Mouse (Mus musculus) kidney, embryonic 14.5 days (tissue): Measurements from ENCODE around the gene Pde10a. TPM values are rescaled to one million over a fixed set of nuclear protein-coding genes. Genes with fewer than 3 reads are reported as not detected.

Experiments
- ATAC-seq: fragments of 200-750 bp; cut with Nextera tagmentation; 2 replicates; pipeline ENCODE4 v1.8.0; 2017; ENCODE audit warnings: moderate number of reproducible peaks, mild to moderate bottlenecking, moderate TSS enrichment, moderate library complexity; ENCODE audit not compliant: low FRiP score, low TSS enrichment
- H3K27ac ChIP-seq: fragments of 300-500 bp; sonication (generic); 2 replicates; pipeline ENCODE4 v1.5.1; 2014; ENCODE audit warnings: low read depth, mild to moderate bottlenecking, low read length, moderate library complexity, mixed read lengths
- H3K27me3 ChIP-seq: fragments of 300-500 bp; sonication (generic); 2 replicates; pipeline ENCODE4 v1.6.1; 2014; ENCODE audit warnings: mild to moderate bottlenecking, low read length; ENCODE audit not compliant: control insufficient read depth, insufficient read depth
- H3K36me3 ChIP-seq: fragments of 300-500 bp; sonication (generic); 2 replicates; pipeline ENCODE4 v1.6.1; 2014; ENCODE audit warnings: low read length, mixed read lengths; ENCODE audit not compliant: control insufficient read depth, insufficient read depth
- H3K4me1 ChIP-seq: fragments of 300-500 bp; sonication (generic); 2 replicates; pipeline ENCODE4 v1.6.1; 2014; ENCODE audit warnings: low read length, mixed read lengths; ENCODE audit not compliant: control insufficient read depth, insufficient read depth
- H3K4me2 ChIP-seq: fragments of 300-500 bp; sonication (generic); replicated peaks from 2 replicates; pipeline ENCODE4 v1.6.1; 2014; ENCODE audit warnings: low read depth, mild to moderate bottlenecking, low read length
- H3K4me3 ChIP-seq: fragments of 300-500 bp; sonication (generic); 2 replicates; pipeline ENCODE4 v1.5.1; 2014; ENCODE audit warnings: mild to moderate bottlenecking, low read length
- H3K9ac ChIP-seq: fragments of 300-500 bp; sonication (generic); 2 replicates; pipeline ENCODE4 v1.6.1; 2014; ENCODE audit warnings: low read depth, mild to moderate bottlenecking, low read length, moderate library complexity
- H3K9me3 ChIP-seq: fragments of 300-500 bp; sonication (generic); 2 replicates; pipeline ENCODE4 v1.6.1; 2016; ENCODE audit warnings: low read length; ENCODE audit not compliant: control insufficient read depth
- WGBS: fragments of 180-500 bp; shearing (Covaris S2); extraction: QIAGEN DNeasy Blood & Tissue Kit; methylation state at CpG from one replicate; pipeline ENCODE4 v1.1.7; 2014; 5-methylcytosine and 5-hydroxymethylcytosine counted together
- polyA plus RNA-seq: library from polyadenylated mRNA; unstranded; fragments of >200 nt; fragmentation: Nextera tagmentation; extraction: Ambion mirVana; gene quantifications from 2 replicates; pipeline ENCODE4 v1.2.1, GENCODE M21; 2014

The Pde10a gene
- polyA plus RNA-seq, 1 experiment from 2014 or later: 2.3 TPM

DNA sequence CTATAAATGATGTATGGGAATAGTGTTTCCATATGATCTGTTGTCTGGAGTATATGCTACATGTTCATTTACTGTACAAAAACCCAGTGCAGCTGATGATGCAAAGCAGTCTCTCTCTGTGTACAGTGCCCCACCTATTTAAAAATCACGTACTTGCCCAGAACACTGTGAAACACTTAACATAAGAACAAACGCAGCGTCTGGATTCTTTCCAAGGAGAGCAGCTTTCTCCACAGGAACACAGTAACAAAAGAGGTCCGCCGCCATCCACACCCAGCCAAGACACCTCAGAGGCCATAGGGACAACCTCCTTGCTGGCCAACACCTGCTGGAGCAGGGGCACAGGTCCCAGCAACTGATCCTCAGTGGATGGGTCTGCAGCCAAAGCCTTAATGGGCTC lies 460.5 kb downstream of the Pde10a start:
- 75% methylated on average over 5 of the region's 5 CpGs for WGBS
- H3K27me3 ChIP-seq: no peaks in the 10 kb centered on the region
- H3K9me3 ChIP-seq: no peaks in the 10 kb centered on the region
- H3K4me2 ChIP-seq: no peak overlapping the region
- no peak for ATAC-seq
- H3K4me3 ChIP-seq: no peak overlapping the region
- no peaks in the 10 kb centered on the region for H3K4me1 ChIP-seq
- no peak overlapping the region for H3K9ac ChIP-seq
- no peak overlapping the region for H3K27ac ChIP-seq
- no peaks in the 10 kb centered on the region for H3K36me3 ChIP-seq

- Histone ChIP-seq H3K9ac (no peak overlapping the region), H3K9me3 (no peaks in the 10 kb centered on the region), H3K4me3 (no peak overlapping the region), H3K27me3 (no peaks in the 10 kb centered on the region), H3K4me1 (no peaks in the 10 kb centered on the region), H3K4me2 (no peak overlapping the region), H3K27ac (no peak overlapping the region), H3K36me3 (no peaks in the 10 kb centered on the region)
- WGBS: 60% methylated on average over 2 of the region's 2 CpGs
- no peak for ATAC-seq
Measured at GRCm38 (mm10) chr17:8986551-8986950, 461.4 kb downstream of the Pde10a start.

- Histone ChIP-seq H3K4me2 (no peak overlapping the region), H3K27ac (no peak overlapping the region), H3K27me3 (no peaks in the 10 kb centered on the region), H3K4me3 (no peak overlapping the region), H3K36me3 (no peaks in the 10 kb centered on the region), H3K9ac (no peak overlapping the region), H3K4me1 (no peaks in the 10 kb centered on the region), H3K9me3 (no peaks in the 10 kb centered on the region)
- ATAC-seq: no peak
- WGBS: 86% methylated on average over 5 of the region's 5 CpGs
Measured at GRCm38 (mm10) chr17:8987369-8987768, 462.2 kb downstream of the Pde10a start.

GRCm38 (mm10) chr17:8988119-8988807 lies 463.1 kb downstream of the Pde10a start, which contains the start of gene 1700010I14Rik:
Gene 1700010I14Rik (plus strand): TSS chr17:8988333.
- WGBS: 5% methylated on average over 13 of the region's 13 CpGs
- Histone ChIP-seq H3K27me3 (no peaks in the 10 kb centered on the region), H3K4me1 (no peaks in the 10 kb centered on the region), H3K4me2 (peak within 1 kb of the TSS; percentile 44), H3K9ac (no peak within 1 kb of the TSS), H3K36me3 (no peaks in the 10 kb centered on the region), H3K9me3 (no peaks in the 10 kb centered on the region), H3K4me3 (peak within 1 kb of the TSS; percentile 33), H3K27ac (no peak within 1 kb of the TSS)
- ATAC-seq: peak; percentile 51

- ATAC-seq: no peak
- Histone ChIP-seq H3K36me3 (no peaks in the 10 kb centered on the region), H3K9ac (no peak overlapping the region), H3K27ac (no peak overlapping the region), H3K4me2 (no peak overlapping the region), H3K4me1 (no peaks in the 10 kb centered on the region), H3K4me3 (no peak overlapping the region), H3K27me3 (no peaks in the 10 kb centered on the region), H3K9me3 (no peaks in the 10 kb centered on the region)
- 24% methylated on average over 8 of the region's 8 CpGs for WGBS
Measured at GRCm38 (mm10) chr17:8991160-8991559, 466.0 kb downstream of the Pde10a start.

GRCm38 (mm10) chr17:8995344-8995743 lies 470.2 kb downstream of the Pde10a start:
- no peak overlapping the region for H3K4me3 ChIP-seq
- WGBS: 76% methylated on average over 1 of the region's 1 CpGs
- no peaks in the 10 kb centered on the region for H3K9me3 ChIP-seq
- no peak overlapping the region for H3K9ac ChIP-seq
- H3K4me1 ChIP-seq: no peaks in the 10 kb centered on the region
- ATAC-seq: no peak
- no peaks in the 10 kb centered on the region for H3K36me3 ChIP-seq
- no peaks in the 10 kb centered on the region for H3K27me3 ChIP-seq
- H3K27ac ChIP-seq: no peak overlapping the region
- H3K4me2 ChIP-seq: no peak overlapping the region

- no peak for ATAC-seq
- Histone ChIP-seq H3K27me3 (no peaks in the 10 kb centered on the region), H3K9ac (no peak overlapping the region), H3K4me2 (no peak overlapping the region), H3K27ac (no peak overlapping the region), H3K9me3 (no peaks in the 10 kb centered on the region), H3K4me3 (no peak overlapping the region), H3K4me1 (no peaks in the 10 kb centered on the region), H3K36me3 (no peaks in the 10 kb centered on the region)
- WGBS: 80% methylated on average over 4 of the region's 4 CpGs
Measured at GRCm38 (mm10) chr17:9002438-9002837, 477.3 kb downstream of the Pde10a start.

DNA sequence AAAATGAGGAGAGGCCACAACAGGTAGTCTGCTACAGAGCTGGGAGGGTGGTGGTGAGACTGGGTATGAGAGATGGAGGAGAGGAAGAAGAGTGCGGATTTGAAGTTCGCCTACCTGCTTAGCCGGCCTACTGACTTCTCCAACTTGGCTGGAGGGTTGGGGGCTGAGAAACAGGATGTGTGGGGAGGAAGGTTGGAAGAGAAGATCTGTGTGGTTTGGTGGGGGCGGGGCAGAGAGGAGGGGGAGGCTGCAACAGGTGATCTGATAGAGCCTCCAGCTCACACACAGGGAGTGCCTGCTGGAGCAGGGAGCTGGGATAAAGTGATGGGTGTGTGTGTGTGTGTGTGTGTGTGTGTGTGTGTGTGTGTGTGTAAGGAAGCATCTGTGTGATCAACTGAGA lies 479.3 kb downstream of the Pde10a start:
- Histone ChIP-seq H3K9ac (no peak overlapping the region), H3K27ac (no peak overlapping the region), H3K27me3 (no peaks in the 10 kb centered on the region), H3K9me3 (no peaks in the 10 kb centered on the region), H3K4me3 (no peak overlapping the region), H3K36me3 (no peaks in the 10 kb centered on the region), H3K4me2 (no peak overlapping the region), H3K4me1 (no peaks in the 10 kb centered on the region)
- 78% methylated on average over 4 of the region's 4 CpGs for WGBS
- ATAC-seq: no peak

DNA sequence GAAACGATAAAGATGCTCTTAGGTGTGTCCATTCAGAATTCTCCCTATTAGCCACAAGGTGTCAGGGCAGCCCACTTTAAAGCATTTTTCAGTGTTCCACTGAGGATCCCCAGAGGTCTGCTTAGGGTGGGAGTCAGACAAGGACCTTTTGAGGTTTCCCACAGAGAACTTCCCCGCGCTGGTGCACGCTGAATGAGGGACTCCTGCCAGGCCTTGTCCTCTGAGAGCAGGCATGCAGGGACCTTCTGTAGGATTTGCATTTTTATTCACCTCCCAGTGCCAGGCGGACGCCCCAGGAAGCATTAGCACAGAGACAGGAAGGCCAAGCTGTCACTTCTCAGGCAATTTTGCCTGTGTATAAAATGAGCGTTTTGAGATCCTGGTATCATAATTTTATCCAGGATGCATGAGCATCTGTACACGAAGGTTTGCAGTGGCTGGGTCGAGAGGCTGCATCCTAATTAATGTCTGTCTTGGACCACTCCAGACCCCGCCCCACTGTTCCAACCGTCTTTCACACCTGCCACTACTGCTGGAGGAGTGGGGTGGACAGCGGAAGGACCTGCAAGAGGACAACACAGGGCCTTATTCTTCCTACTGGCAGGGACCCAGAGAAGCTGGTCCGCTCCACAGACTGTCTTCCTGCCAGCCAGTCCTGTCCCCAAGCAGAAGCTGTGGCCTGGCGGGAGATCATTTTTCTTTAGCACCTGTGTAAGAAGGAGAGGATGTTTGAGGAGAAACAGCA lies 498.2 kb downstream of the Pde10a start:
- H3K4me2 ChIP-seq: no peak overlapping the region
- WGBS: 42% methylated on average over 14 of the region's 14 CpGs

More for the DNA sequence above, 498.2 kb downstream of the Pde10a start:
- H3K4me3 ChIP-seq: no peak overlapping the region
- H3K9ac ChIP-seq: no peak overlapping the region
- no peak for ATAC-seq
- no peaks in the 10 kb centered on the region for H3K27me3 ChIP-seq
- H3K27ac ChIP-seq: no peak overlapping the region
- no peaks in the 10 kb centered on the region for H3K36me3 ChIP-seq
- no peaks in the 10 kb centered on the region for H3K9me3 ChIP-seq
- no peaks in the 10 kb centered on the region for H3K4me1 ChIP-seq
